Mouse (Mus musculus) heart, postnatal 0 days (tissue): ENCODE measurements around the gene Parp1.

Experiments used
- CTCF ChIP-seq: IDR thresholded peaks from 2 replicates; pipeline ENCODE4 v1.5.1; 2016; ENCODE audit warnings: antibody characterized with exemption, control low read depth, low read depth
- EP300 ChIP-seq: IDR thresholded peaks from 2 replicates; pipeline ENCODE4 v1.6.1; 2016; ENCODE audit warnings: antibody characterized with exemption, low read depth

GRCm38 (mm10) chr1:180556899-180557298, 11.8 kb upstream of the Parp1 start:
- TF ChIP-seq CTCF (no peak), EP300 (no peak)
